11 mouse cellular contexts compared by ENCODE assay signal in genomic region chr10:90892728-90893127, GRCm38 (mm10).
DNase-seq lines count a peak whose midpoint lies in the region; ATAC-seq lines count a peak whose summit lies in the region.
"Had no signal": no experiment of that assay in that cellular context is flagged by ENCODE, and none has a peak within 500 bp of the region (broad histone marks: within the 10 kb centered on the region; RNA-seq: fewer than 3 reads in every experiment).

No protein-coding gene starts in this region.

- WGBS in intestine, embryonic 14.5 days = 82% methylated on average over 11 of the region's 11 CpGs
- 82% methylated on average over 11 of the region's 11 CpGs for WGBS in intestine, embryonic 16.5 days

- H3K4me3 ChIP-seq in intestine, embryonic 14.5 days (ENCODE audit: low read depth, low read length) = no peak overlapping the region
- no peak overlapping the region for H3K4me3 ChIP-seq in intestine, embryonic 16.5 days (ENCODE audit: low read length)
- H3K4me3 ChIP-seq: heart, embryonic 10.5 days; limb, embryonic 13.5 days had no signal

- no peaks in the 10 kb centered on the region for H3K27me3 ChIP-seq in intestine, embryonic 14.5 days (replicated peaks; ENCODE audit: control insufficient read depth, insufficient read depth, low read length)
- H3K27me3 ChIP-seq in intestine, embryonic 16.5 days (replicated peaks; ENCODE audit: control insufficient read depth, insufficient read depth, low read length) = no peaks in the 10 kb centered on the region

- H3K9me3 ChIP-seq in intestine, embryonic 14.5 days (ENCODE audit: control insufficient read depth, low read length) = no peaks in the 10 kb centered on the region
- H3K9me3 ChIP-seq in intestine, embryonic 16.5 days (ENCODE audit: control insufficient read depth, low read length) = no peaks in the 10 kb centered on the region
- H3K9me3 ChIP-seq: heart, embryonic 10.5 days; limb, embryonic 13.5 days had no signal

- no peaks in the 10 kb centered on the region for H3K4me1 ChIP-seq in intestine, embryonic 14.5 days (replicated peaks; ENCODE audit: control insufficient read depth, insufficient read depth, low read length)
- no peaks in the 10 kb centered on the region for H3K4me1 ChIP-seq in intestine, embryonic 16.5 days (ENCODE audit: control insufficient read depth, insufficient read depth, low read length)
- H3K4me1 ChIP-seq: heart, embryonic 10.5 days; limb, embryonic 13.5 days had no signal

- no peak overlapping the region for H3K9ac ChIP-seq in intestine, embryonic 14.5 days (ENCODE audit: low read length)
- H3K9ac ChIP-seq in intestine, embryonic 16.5 days (ENCODE audit: low read depth, low read length) = no peak overlapping the region
- H3K9ac ChIP-seq: limb, embryonic 13.5 days had no signal

- no peak overlapping the region for H3K4me2 ChIP-seq in intestine, embryonic 14.5 days (ENCODE audit: low read length)
- no peak overlapping the region for H3K4me2 ChIP-seq in intestine, embryonic 16.5 days (ENCODE audit: low read depth, low read length)
- H3K4me2 ChIP-seq: limb, embryonic 13.5 days had no signal

- H3K36me3 ChIP-seq in intestine, embryonic 14.5 days (ENCODE audit: control insufficient read depth, insufficient read depth, low read length) = no peaks in the 10 kb centered on the region
- no peaks in the 10 kb centered on the region for H3K36me3 ChIP-seq in intestine, embryonic 16.5 days (ENCODE audit: control insufficient read depth, insufficient read depth, low read length)
- H3K36me3 ChIP-seq: heart, embryonic 10.5 days; limb, embryonic 13.5 days had no signal

- no peak for ATAC-seq in intestine, embryonic 14.5 days (replicated peaks; ENCODE audit: low FRiP score, low TSS enrichment, low read depth)
- no peak for ATAC-seq in intestine, embryonic 16.5 days

- peak; percentile 16 for DNase-seq in intestine, embryonic 14.5 days (ENCODE audit: low spot score)
- DNase-seq in cerebellum, postnatal 14 days = peak; percentile 70 to 75
- peak; percentile 70 to 71 for DNase-seq in layer of hippocampus, postnatal 36 days
- DNase-seq in right cerebral cortex, postnatal 25 days = peak; percentile 68
- DNase-seq in adrenal gland, postnatal 25 days = no peak
- no peak for DNase-seq in kidney, adult 9 months
- no peak for DNase-seq in adrenal gland, adult 18-20 months (ENCODE audit: low spot score in 2 of 2)
- DNase-seq: kidney, adult 11 months had no signal

- no peak overlapping the region for H3K27ac ChIP-seq in intestine, embryonic 14.5 days (ENCODE audit: low read depth)
- H3K27ac ChIP-seq in intestine, embryonic 16.5 days (ENCODE audit: low read length) = no peak overlapping the region
- H3K27ac ChIP-seq: heart, embryonic 10.5 days; limb, embryonic 13.5 days had no signal

Comparison
In these comparisons a context has a peak if more than half of its experiments do, and no peak if none do; other contexts are left out.
1. DNase-seq: peak in intestine, embryonic 14.5 days (single experiment), cerebellum, postnatal 14 days (2 of 2), layer of hippocampus, postnatal 36 days (2 of 2) and right cerebral cortex, postnatal 25 days (single experiment); none in adrenal gland, postnatal 25 days (single experiment), kidney, adult 9 months (single experiment) and adrenal gland, adult 18-20 months (0 of 2).